ENCODE assay signal across 8 mouse cellular contexts in the genomic region with DNA sequence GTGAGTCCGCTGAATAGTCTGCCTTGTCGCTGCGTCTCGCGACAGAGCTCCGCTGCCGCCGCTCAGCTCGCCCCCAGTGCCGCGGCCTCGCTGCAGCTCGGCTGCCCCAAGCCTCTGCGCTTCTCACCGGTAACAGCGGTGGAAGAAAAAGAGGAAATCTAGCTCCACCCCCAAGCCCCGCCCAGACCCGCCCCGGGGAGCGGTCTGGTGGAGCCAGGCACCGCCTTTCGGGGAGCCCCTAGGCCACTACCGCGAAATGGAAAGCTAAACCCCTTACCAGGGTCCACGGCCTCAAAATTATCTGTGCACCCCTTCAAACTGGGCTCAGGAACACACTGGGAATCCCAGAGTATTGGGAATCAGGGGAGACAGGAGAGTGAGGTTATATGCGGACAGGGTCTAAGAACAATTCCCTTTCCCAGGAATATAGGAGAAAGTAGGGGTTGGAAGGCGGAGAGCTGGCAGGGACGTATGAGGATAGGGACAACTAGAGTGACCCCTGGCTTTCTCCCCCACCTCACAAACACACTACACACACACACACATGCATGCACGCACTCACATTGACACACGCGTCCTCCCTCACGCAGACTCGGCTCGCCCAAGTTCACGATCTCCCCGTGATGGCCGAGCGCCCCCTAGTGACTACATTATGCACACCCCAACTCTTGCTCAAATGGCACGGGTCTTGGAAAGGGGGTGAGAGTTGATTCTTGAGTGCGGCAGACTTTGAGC. TPM values are rescaled to one million over a fixed set of nuclear protein-coding genes. Genes with fewer than 3 reads are reported as not detected.
DNase-seq lines count a peak whose midpoint lies in the region; ATAC-seq and TF ChIP-seq lines count a peak whose summit lies in the region.

A gene (minus strand): TSS at position 113 of the 735 bp plus-strand sequence.

- peak; percentile 92 for DNase-seq in ES-E14 (ENCODE audit: low read depth, low spot score)
- peak; percentile 89 for DNase-seq in cerebellum, adult 11-12 months
- peak; percentile 92 for DNase-seq in heart, postnatal 36 days
- peak; percentile 85 to 96 for DNase-seq in layer of hippocampus, adult 2 months (ENCODE audit: low spot score in 2 of 2)
- peak; percentile 97 for DNase-seq in lung, embryonic 14.5 days
- peak; percentile 93 for DNase-seq in thymus, adult 2 months

- peak within 1 kb of the TSS; percentile 82 for H3K4me2 ChIP-seq in forebrain, embryonic 16.5 days (ENCODE audit: low read length)
- peak within 1 kb of the TSS; percentile 98 for H3K4me2 ChIP-seq in lung, embryonic 14.5 days

- in situ Hi-C loops in ES-E14 (cut with MboI; ENCODE audit: low sequenced_read_pairs in 2 of 2, unreplicated experiment in 2 of 2): loop anchor here in 1 of 2 experiments (5.0 kb wide), 1 partner anchor 300 kb away; a partner anchor contains a TSS

- intact Hi-C loops in heart, postnatal 36 days (cut with DNase I): loop anchor here (1.0 to 10.0 kb wide), 7 partner anchors 75 to 448 kb away; no protein-coding TSS in a partner anchor

- peak within 1 kb of the TSS; percentile 85 for H3K9ac ChIP-seq in ES-E14 (ENCODE audit: insufficient read depth, low read depth, low read length, poor library complexity, severe bottlenecking)
- H3K9ac ChIP-seq in forebrain, embryonic 16.5 days (replicated peaks; ENCODE audit: low read depth, low read length): peak within 1 kb of the TSS; percentile 88
- H3K9ac ChIP-seq in lung, embryonic 14.5 days: peak within 1 kb of the TSS; percentile 99

- H3K27ac ChIP-seq in ES-E14 (ENCODE audit: insufficient read depth, low read depth, low read length, poor library complexity, severe bottlenecking): no peak within 1 kb of the TSS
- H3K27ac ChIP-seq in forebrain, embryonic 16.5 days (ENCODE audit: low read length): peak within 1 kb of the TSS; percentile 62
- peak within 1 kb of the TSS; percentile 88 for H3K27ac ChIP-seq in layer of hippocampus, adult 2 months
- H3K27ac ChIP-seq in lung, embryonic 14.5 days (ENCODE audit: low read depth): peak within 1 kb of the TSS; percentile 99
- peak within 1 kb of the TSS; percentile 75 for H3K27ac ChIP-seq in olfactory bulb, adult 2 months (ENCODE audit: insufficient read depth, low read depth, low read length)
- H3K27ac ChIP-seq in thymus, adult 2 months (ENCODE audit: control insufficient read depth, insufficient read depth, low read length): no peak within 1 kb of the TSS

- peak; percentile 85 for TF ChIP-seq CTCF in layer of hippocampus, adult 2 months (conservative IDR thresholded peaks at IDR 0.05)
- TF ChIP-seq CTCF in lung, embryonic 14.5 days (IDR thresholded peaks at IDR 0.05; ENCODE audit: low read depth): peak; percentile 99
- TF ChIP-seq CTCF in olfactory bulb, adult 2 months (IDR thresholded peaks at IDR 0.05; ENCODE audit: insufficient read depth, low read depth, low read length): peak; percentile 84
- peak; percentile 92 for TF ChIP-seq CTCF in thymus, adult 2 months (IDR thresholded peaks at IDR 0.05; ENCODE audit: borderline replicate concordance, control insufficient read depth, extremely low read depth, insufficient read depth, low read length, poor library complexity)

- H3K4me1 ChIP-seq in ES-E14 (ENCODE audit: control insufficient read depth in 2 of 2, insufficient read depth in 2 of 2, low read length in 2 of 2, poor library complexity in 1 of 2): peaks cover under 1 to 17% of the 10 kb centered on the region in 2 experiments; a peak in 3 of 4 replicates
- peaks cover 32% of the 10 kb centered on the region for H3K4me1 ChIP-seq in forebrain, embryonic 16.5 days (replicated peaks; ENCODE audit: control insufficient read depth, insufficient read depth, low read length)
- peaks cover 16% of the 10 kb centered on the region for H3K4me1 ChIP-seq in lung, embryonic 14.5 days (ENCODE audit: insufficient read depth)
- H3K4me1 ChIP-seq in olfactory bulb, adult 2 months (ENCODE audit: control insufficient read depth, insufficient read depth, low read length): peaks cover 23% of the 10 kb centered on the region
- peaks cover 33% of the 10 kb centered on the region for H3K4me1 ChIP-seq in thymus, adult 2 months (replicated peaks; ENCODE audit: control insufficient read depth, insufficient read depth, low read length)

- H3K9me3 ChIP-seq in ES-E14 (ENCODE audit: control insufficient read depth, insufficient read depth, low read depth, low read length): no peaks in the 10 kb centered on the region
- H3K9me3 ChIP-seq in forebrain, embryonic 16.5 days (ENCODE audit: control insufficient read depth, low read length): no peaks in the 10 kb centered on the region
- H3K9me3 ChIP-seq in lung, embryonic 14.5 days (ENCODE audit: low read depth, low read length): no peaks in the 10 kb centered on the region

- no peaks in the 10 kb centered on the region for H3K27me3 ChIP-seq in forebrain, embryonic 16.5 days (replicated peaks; ENCODE audit: control insufficient read depth, insufficient read depth, low read length)
- H3K27me3 ChIP-seq in lung, embryonic 14.5 days (ENCODE audit: insufficient read depth, low read length): no peaks in the 10 kb centered on the region
- H3K27me3 ChIP-seq in thymus, adult 2 months (ENCODE audit: control insufficient read depth, insufficient read depth, low read length): no peaks in the 10 kb centered on the region; the same call in 1 of the 2 replicates

- ATAC-seq in forebrain, embryonic 16.5 days: peak; percentile 89
- peak; percentile 82 for ATAC-seq in lung, embryonic 14.5 days (ENCODE audit: insufficient read depth)

- no peaks in the 10 kb centered on the region for H3K36me3 ChIP-seq in ES-E14 (ENCODE audit: control insufficient read depth, insufficient read depth, low read length, poor library complexity, severe bottlenecking)
- H3K36me3 ChIP-seq in forebrain, embryonic 16.5 days (ENCODE audit: control insufficient read depth, insufficient read depth): no peaks in the 10 kb centered on the region
- H3K36me3 ChIP-seq in lung, embryonic 14.5 days (ENCODE audit: insufficient read depth): no peaks in the 10 kb centered on the region
- H3K36me3 ChIP-seq in thymus, adult 2 months (ENCODE audit: control insufficient read depth, insufficient read depth, low read length): no peaks in the 10 kb centered on the region

- under 1% methylated on average over 40 of the region's 40 CpGs for WGBS in forebrain, embryonic 16.5 days
- WGBS in lung, embryonic 14.5 days: under 1% methylated on average over 40 of the region's 40 CpGs
- WGBS in olfactory bulb, adult 2 months: under 1% methylated on average over 40 of the region's 40 CpGs
- 1% methylated on average over 40 of the region's 40 CpGs for WGBS in thymus, adult 2 months

- peak within 1 kb of the TSS; percentile 72 to 86 for H3K4me3 ChIP-seq in ES-E14 (ENCODE audit: insufficient read depth in 1 of 2, low read depth in 1 of 2, low read length in 2 of 2, poor library complexity in 1 of 2, severe bottlenecking in 1 of 2)
- H3K4me3 ChIP-seq in forebrain, embryonic 16.5 days (replicated peaks; ENCODE audit: low read length): peak within 1 kb of the TSS; percentile 85
- peak within 1 kb of the TSS; percentile 63 for H3K4me3 ChIP-seq in layer of hippocampus, adult 2 months
- peak within 1 kb of the TSS; percentile 96 for H3K4me3 ChIP-seq in lung, embryonic 14.5 days (ENCODE audit: low read depth, low read length)
- H3K4me3 ChIP-seq in olfactory bulb, adult 2 months (ENCODE audit: insufficient read depth, low read depth, low read length): peak within 1 kb of the TSS; percentile 59
- H3K4me3 ChIP-seq in thymus, adult 2 months (ENCODE audit: control insufficient read depth, insufficient read depth, low read length): peak within 1 kb of the TSS; percentile 52

- TF ChIP-seq POLR2A in olfactory bulb, adult 2 months (IDR thresholded peaks at IDR 0.05; ENCODE audit: insufficient read depth, low read depth, low read length): peak; percentile 98
- TF ChIP-seq POLR2A in thymus, adult 2 months (IDR thresholded peaks at IDR 0.05; ENCODE audit: control insufficient read depth, extremely low read depth, insufficient read depth, low read length, poor library complexity): peak; percentile 99

TF ChIP-seq in ES-E14, 5 proteins besides CTCF, POLR2A, EP300 and RAD21:
- TF ChIP-seq MAFK (IDR thresholded peaks at IDR 0.05; ENCODE audit: insufficient read depth, low read depth, low read length): no peak
- peak; percentile 83 for TF ChIP-seq ZC3H11A (IDR thresholded peaks at IDR 0.05; ENCODE audit: borderline replicate concordance, low read depth, low read length)
- TF ChIP-seq HCFC1 (IDR thresholded peaks at IDR 0.05; ENCODE audit: borderline replicate concordance, insufficient read depth, low read length): no peak; the same call in 1 of the 2 replicates
- 0 out of 2 replicates have a peak, but pooled peaks have one; percentile 51 for TF ChIP-seq CHD2 (IDR thresholded peaks at IDR 0.05; ENCODE audit: low read depth, low read length)
- TF ChIP-seq ZNF384 (IDR thresholded peaks at IDR 0.05; ENCODE audit: low read depth, low read length): no peak

RNA-seq across cellular contexts. Expression of the gene that starts here (rescaled TPM):
- total RNA-seq in ES-E14 (2012; rRNA removed): 53.0 and 112 TPM in 2 replicates
- polyA plus RNA-seq in forebrain, embryonic 16.5 days (2015; fragmentation: Nextera tagmentation; extraction: Ambion mirVana): 2.5 and 3.3 TPM in 2 replicates
- 100 to 1,000 TPM; 203 to 277 TPM for total RNA-seq in heart, postnatal 36 days (2021)
- total RNA-seq in layer of hippocampus, adult 2 months (2021): 10 to 100 TPM; 76.3 to 77.9 TPM
- 6.6 and 7.7 TPM in 2 replicates for polyA plus RNA-seq in lung, embryonic 14.5 days (2014; fragmentation: Nextera tagmentation; extraction: Ambion mirVana)
- not detected in 2 replicates for polyA plus RNA-seq in olfactory bulb, adult 2 months (2012; ENCODE audit: insufficient read depth, insufficient read length, low replicate concordance, missing spikeins)
- 50.3 and 65.2 TPM in 2 replicates for polyA plus RNA-seq in thymus, adult 2 months (2012; rRNA removed)

Comparison
In these comparisons a context has a peak if more than half of its experiments do, and no peak if none do; other contexts are left out.
1. H3K27ac ChIP-seq: peak in forebrain, embryonic 16.5 days (single experiment), layer of hippocampus, adult 2 months (single experiment), lung, embryonic 14.5 days (single experiment) and olfactory bulb, adult 2 months (single experiment); none in ES-E14 (single experiment) and thymus, adult 2 months (single experiment).
2. Peak in every context shown above with its lines, with median percentiles within 50 percentile points of each other: DNase-seq, H3K4me3 ChIP-seq, H3K9ac ChIP-seq and CTCF ChIP-seq.